Mouse (Mus musculus) olfactory bulb, adult 2 months (tissue): Measurements from ENCODE around the gene Kcnj6. TPM values are rescaled to one million over a fixed set of nuclear protein-coding genes. Genes with fewer than 3 reads are reported as not detected.

ENCODE experiments used
- H3K27ac ChIP-seq: fragments of 200-500 bp; 2 replicates; pipeline ENCODE4 v1.5.1; 2012; ENCODE audit warnings: low read depth, low read length; ENCODE audit not compliant: insufficient read depth
- H3K4me1 ChIP-seq: fragments of 200-500 bp; 2 replicates; pipeline ENCODE4 v1.6.1; 2012; ENCODE audit warnings: low read length; ENCODE audit not compliant: control insufficient read depth, insufficient read depth
- H3K4me3 ChIP-seq: fragments of 200-500 bp; 2 replicates; pipeline ENCODE4 v1.5.1; 2012; ENCODE audit warnings: mild to moderate bottlenecking, low read depth, low read length, moderate library complexity; ENCODE audit not compliant: insufficient read depth
- CTCF ChIP-seq: fragments of 200-500 bp; IDR thresholded peaks from 2 replicates; pipeline ENCODE4 v1.5.1; 2012; ENCODE audit warnings: low read depth, mild to moderate bottlenecking, low read length, moderate library complexity; ENCODE audit not compliant: insufficient read depth
- POLR2A ChIP-seq: fragments of 200-500 bp; IDR thresholded peaks from 2 replicates; pipeline ENCODE4 v1.6.1; 2012; ENCODE audit warnings: mild to moderate bottlenecking, low read depth, low read length, moderate library complexity; ENCODE audit not compliant: insufficient read depth
- WGBS: fragments of 180-500 bp; shearing (Covaris S2); methylation state at CpG from one replicate; pipeline ENCODE4 v1.1.7; 2018; 5-methylcytosine and 5-hydroxymethylcytosine counted together
- polyA plus RNA-seq: library from polyadenylated mRNA; stranded (reverse); fragments of >200 nt; gene quantifications from 2 replicates; pipeline ENCODE4 v1.2.4, GENCODE M21; 2012; ENCODE audit warnings: low replicate concordance; ENCODE audit not compliant: missing spikeins, insufficient read depth, insufficient read length

Gene Kcnj6
- polyA plus RNA-seq, 1 experiment, result not detected

GRCm38 (mm10) chr16:94783696-94784095 is 213.8 kb downstream of the Kcnj6 start:
- Histone ChIP-seq H3K4me3 (no peak overlapping the region), H3K27ac (no peak overlapping the region), H3K4me1 (peaks cover 18% of the 10 kb centered on the region)
- WGBS, result 73% methylated on average over 7 of the region's 7 CpGs
- TF ChIP-seq POLR2A, result no peak
- TF ChIP-seq CTCF, result no peak

GRCm38 (mm10) chr16:94782110-94782946 is 215.2 kb downstream of the Kcnj6 start:
- TF ChIP-seq CTCF (no peak), POLR2A (no peak)
- no peak overlapping the region; the same call in 1 of the 2 replicates for H3K27ac ChIP-seq
- no peak overlapping the region; the same call in 1 of the 2 replicates for H3K4me3 ChIP-seq
- 41% methylated on average over 24 of the region's 24 CpGs for WGBS
- H3K4me1 ChIP-seq, result peaks cover 18% of the 10 kb centered on the region

GRCm38 (mm10) chr16:94773928-94774327 is 223.6 kb downstream of the Kcnj6 start:
- TF ChIP-seq CTCF (no peak), POLR2A (no peak)
- H3K27ac ChIP-seq, result no peak overlapping the region
- WGBS, result 85% methylated on average over 5 of the region's 5 CpGs
- no peak overlapping the region for H3K4me3 ChIP-seq
- peaks cover 3% of the 10 kb centered on the region; the same call in 1 of the 2 replicates for H3K4me1 ChIP-seq

GRCm38 (mm10) chr16:94767606-94768005 is 229.9 kb downstream of the Kcnj6 start:
- H3K4me1 ChIP-seq, result peaks cover 11% of the 10 kb centered on the region
- H3K27ac ChIP-seq, result no peak overlapping the region
- TF ChIP-seq POLR2A (no peak), CTCF (no peak)
- no peak overlapping the region for H3K4me3 ChIP-seq
- 66% methylated on average over 6 of the region's 6 CpGs for WGBS

- TF ChIP-seq CTCF, result no peak
- no peak for TF ChIP-seq POLR2A
- Histone ChIP-seq H3K4me3 (no peak overlapping the region), H3K4me1 (peaks cover 11% of the 10 kb centered on the region), H3K27ac (peak overlapping the region; percentile 60; the same call in 1 of the 2 replicates)
- 9% methylated on average over 8 of the region's 8 CpGs for WGBS
These were observed 232.4 kb downstream of the Kcnj6 start for GRCm38 (mm10) chr16:94765129-94765528.

- Histone ChIP-seq H3K4me1 (peaks cover 11% of the 10 kb centered on the region), H3K4me3 (no peak overlapping the region), H3K27ac (no peak overlapping the region)
- WGBS, result 55% methylated on average over 9 of the region's 11 CpGs
- TF ChIP-seq POLR2A (no peak), CTCF (no peak)
These were observed 236.8 kb downstream of the Kcnj6 start for GRCm38 (mm10) chr16:94760732-94761131.

GRCm38 (mm10) chr16:94759761-94760160 is 237.7 kb downstream of the Kcnj6 start:
- no peak overlapping the region for H3K4me3 ChIP-seq
- peaks cover 9% of the 10 kb centered on the region for H3K4me1 ChIP-seq
- H3K27ac ChIP-seq, result no peak overlapping the region
- TF ChIP-seq POLR2A, result no peak
- TF ChIP-seq CTCF, result no peak
- 81% methylated on average over 5 of the region's 5 CpGs for WGBS

- TF ChIP-seq POLR2A (no peak), CTCF (no peak)
- peaks cover 10% of the 10 kb centered on the region for H3K4me1 ChIP-seq
- WGBS, result 82% methylated on average over 3 of the region's 3 CpGs
- no peak overlapping the region for H3K27ac ChIP-seq
- H3K4me3 ChIP-seq, result no peak overlapping the region
These were observed 238.9 kb downstream of the Kcnj6 start for GRCm38 (mm10) chr16:94758606-94759005.

GRCm38 (mm10) chr16:94756352-94756751 is 241.1 kb downstream of the Kcnj6 start:
- 73% methylated on average over 6 of the region's 6 CpGs for WGBS
- H3K27ac ChIP-seq, result no peak overlapping the region
- TF ChIP-seq CTCF (no peak), POLR2A (no peak)
- peaks cover 14% of the 10 kb centered on the region for H3K4me1 ChIP-seq
- H3K4me3 ChIP-seq, result no peak overlapping the region

GRCm38 (mm10) chr16:94753453-94753852 is 244.0 kb downstream of the Kcnj6 start:
- no peak for TF ChIP-seq POLR2A
- no peak for TF ChIP-seq CTCF
- no peak overlapping the region for H3K27ac ChIP-seq
- H3K4me1 ChIP-seq, result peaks cover 12% of the 10 kb centered on the region
- 74% methylated on average over 1 of the region's 1 CpGs for WGBS
- no peak overlapping the region for H3K4me3 ChIP-seq
